ENCODE assay signal across 16 mouse cellular contexts in genomic region chr9:10645045-10645830, GRCm38 (mm10).
A peak's percentile ranks its signal among the peaks of the same experiment; 100 is the strongest.
DNase-seq lines count a peak whose midpoint lies in the region; ATAC-seq and TF ChIP-seq lines count a peak whose summit lies in the region.
"Had no signal": no experiment of that assay in that cellular context is flagged by ENCODE, and none has a peak within 500 bp of the region (broad histone marks: within the 10 kb centered on the region; RNA-seq: fewer than 3 reads in every experiment).

No protein-coding gene starts in this region.

- H3K9me3 ChIP-seq in hindbrain, postnatal 0 days (ENCODE audit: low read length) = no peaks in the 10 kb centered on the region
- no peaks in the 10 kb centered on the region for H3K9me3 ChIP-seq in hindbrain, embryonic 14.5 days (ENCODE audit: control insufficient read depth, low read length)
- H3K9me3 ChIP-seq: embryonic facial prominence, embryonic 15.5 days; heart, embryonic 15.5 days had no signal

- intact Hi-C loops in heart, postnatal 14 days (cut with DNase I) = no loop called here
- intact Hi-C loops in gastrocnemius, postnatal 14 days (cut with DNase I; ENCODE audit: low total_unique reads) = no loop called here

- peak; percentile 7 for DNase-seq in adrenal gland, postnatal 14 days
- no peak for DNase-seq in adrenal gland, adult 18-20 months (ENCODE audit: low spot score in 2 of 2)
- peak; percentile 46 for DNase-seq in hindbrain, postnatal 0 days (ENCODE audit: low spot score)
- no peak for DNase-seq in hindbrain, embryonic 14.5 days (ENCODE audit: low spot score)
- DNase-seq in R1 (ENCODE audit: low read depth, low spot score) = peak; percentile 6
- peak; percentile 33 to 61 for DNase-seq in heart, postnatal 14 days
- no peak for DNase-seq in kidney, adult 2 months
- no peak for DNase-seq in gastrocnemius, postnatal 14 days
- DNase-seq: kidney, postnatal 4 days; lung, postnatal 10 days; right cerebral cortex, postnatal 25 days; thymus, adult 18-20 months had no signal

- TF ChIP-seq CTCF in hindbrain, postnatal 0 days (IDR thresholded peaks at IDR 0.05; ENCODE audit: low read depth) = no peak
- TF ChIP-seq CTCF in kidney, adult 2 months (conservative IDR thresholded peaks at IDR 0.05; ENCODE audit: insufficient read depth, insufficient read length, low read depth, low read length) = no peak

- H3K27me3 ChIP-seq in hindbrain, postnatal 0 days (ENCODE audit: insufficient read depth, low read length) = no peaks in the 10 kb centered on the region
- H3K27me3 ChIP-seq in hindbrain, embryonic 14.5 days (ENCODE audit: control insufficient read depth, insufficient read depth, low read length) = no peaks in the 10 kb centered on the region
- no peaks in the 10 kb centered on the region for H3K27me3 ChIP-seq in kidney, adult 2 months (replicated peaks; ENCODE audit: control insufficient read depth, insufficient read depth, low read length)
- H3K27me3 ChIP-seq: embryonic facial prominence, embryonic 15.5 days; heart, embryonic 15.5 days had no signal

- no peak overlapping the region for H3K27ac ChIP-seq in hindbrain, postnatal 0 days
- H3K27ac ChIP-seq in hindbrain, embryonic 14.5 days = no peak overlapping the region
- no peak overlapping the region for H3K27ac ChIP-seq in kidney, adult 2 months (ENCODE audit: insufficient read depth, low read depth, low read length)
- H3K27ac ChIP-seq: embryonic facial prominence, embryonic 15.5 days; heart, embryonic 15.5 days had no signal

- H3K36me3 ChIP-seq in hindbrain, postnatal 0 days (ENCODE audit: insufficient read depth, low read length) = no peaks in the 10 kb centered on the region
- no peaks in the 10 kb centered on the region for H3K36me3 ChIP-seq in hindbrain, embryonic 14.5 days (replicated peaks; ENCODE audit: control insufficient read depth, insufficient read depth)
- H3K36me3 ChIP-seq in kidney, adult 2 months (ENCODE audit: control insufficient read depth, insufficient read depth, low read length) = no peaks in the 10 kb centered on the region
- H3K36me3 ChIP-seq: embryonic facial prominence, embryonic 15.5 days; heart, embryonic 15.5 days had no signal

- TF ChIP-seq POLR2A in kidney, adult 2 months (IDR thresholded peaks at IDR 0.05; ENCODE audit: low read depth, low read length) = no peak

- no peak overlapping the region for H3K4me3 ChIP-seq in hindbrain, postnatal 0 days (ENCODE audit: low read length)
- H3K4me3 ChIP-seq in hindbrain, embryonic 14.5 days (replicated peaks; ENCODE audit: low read length) = no peak overlapping the region
- no peak overlapping the region for H3K4me3 ChIP-seq in kidney, adult 2 months (ENCODE audit: insufficient read depth, low read depth, low read length)
- H3K4me3 ChIP-seq: embryonic facial prominence, embryonic 15.5 days; heart, embryonic 15.5 days had no signal

- 55% methylated on average over 7 of the region's 7 CpGs for WGBS in hindbrain, postnatal 0 days
- 65% methylated on average over 7 of the region's 7 CpGs for WGBS in hindbrain, embryonic 14.5 days
- 73% methylated on average over 7 of the region's 7 CpGs for WGBS in kidney, adult 2 months

- H3K9ac ChIP-seq in hindbrain, postnatal 0 days (replicated peaks; ENCODE audit: low read length) = no peak overlapping the region
- H3K9ac ChIP-seq in hindbrain, embryonic 14.5 days = no peak overlapping the region
- H3K9ac ChIP-seq: embryonic facial prominence, embryonic 15.5 days; heart, embryonic 15.5 days had no signal

- no peak overlapping the region for H3K4me2 ChIP-seq in hindbrain, postnatal 0 days (ENCODE audit: low read depth, low read length)
- no peak overlapping the region for H3K4me2 ChIP-seq in hindbrain, embryonic 14.5 days (replicated peaks)
- H3K4me2 ChIP-seq: embryonic facial prominence, embryonic 15.5 days; heart, embryonic 15.5 days; liver, embryonic 11.5 days had no signal

- no peak; the same call in 1 of the 2 replicates for ATAC-seq in hindbrain, postnatal 0 days
- ATAC-seq in hindbrain, embryonic 14.5 days (ENCODE audit: low FRiP score) = no peak
- ATAC-seq: intestine, postnatal 0 days had no signal

- no peaks in the 10 kb centered on the region for H3K4me1 ChIP-seq in hindbrain, postnatal 0 days (ENCODE audit: insufficient read depth, low read length)
- H3K4me1 ChIP-seq in hindbrain, embryonic 14.5 days (replicated peaks; ENCODE audit: control insufficient read depth, insufficient read depth, low read length) = no peaks in the 10 kb centered on the region
- no peaks in the 10 kb centered on the region for H3K4me1 ChIP-seq in kidney, adult 2 months (ENCODE audit: control insufficient read depth, insufficient read depth, low read length)
- H3K4me1 ChIP-seq: embryonic facial prominence, embryonic 15.5 days had no signal

Comparison
In these comparisons a context has a peak if more than half of its experiments do, and no peak if none do; other contexts are left out.
1. DNase-seq: peak in adrenal gland, postnatal 14 days (single experiment), hindbrain, postnatal 0 days (single experiment), R1 (single experiment) and heart, postnatal 14 days (2 of 2); none in adrenal gland, adult 18-20 months (0 of 2), hindbrain, embryonic 14.5 days (single experiment), kidney, adult 2 months (single experiment) and gastrocnemius, postnatal 14 days (single experiment).